Mouse (Mus musculus) heart, adult 9 months (tissue): ENCODE data around the gene F5.

Experiments
- DNase-seq, 2 experiments: peaks; one replicate each; pipeline ENCODE4 v3.0.0; 2022; ENCODE audit warnings: low spot score in 2 of 2

F5 gene

DNA sequence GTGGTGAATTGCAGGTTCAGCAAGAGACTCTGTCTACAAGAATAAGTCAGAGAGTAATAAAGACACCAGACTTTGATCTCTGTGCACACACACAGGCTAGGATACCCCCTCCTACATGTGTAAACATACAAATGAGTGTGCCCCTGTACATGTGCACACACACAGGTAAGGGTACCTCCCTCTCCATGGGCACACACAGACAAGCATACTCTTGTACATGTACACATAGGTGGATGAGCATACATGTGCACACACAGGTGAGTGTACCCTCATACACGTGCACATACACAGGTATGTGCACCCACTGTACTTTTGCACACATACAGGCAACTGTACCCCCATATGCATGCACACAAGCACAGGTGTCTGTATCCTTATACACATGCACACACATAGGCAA lies 81.8 kb downstream of the F5 start:
- no peak for DNase-seq

DNA sequence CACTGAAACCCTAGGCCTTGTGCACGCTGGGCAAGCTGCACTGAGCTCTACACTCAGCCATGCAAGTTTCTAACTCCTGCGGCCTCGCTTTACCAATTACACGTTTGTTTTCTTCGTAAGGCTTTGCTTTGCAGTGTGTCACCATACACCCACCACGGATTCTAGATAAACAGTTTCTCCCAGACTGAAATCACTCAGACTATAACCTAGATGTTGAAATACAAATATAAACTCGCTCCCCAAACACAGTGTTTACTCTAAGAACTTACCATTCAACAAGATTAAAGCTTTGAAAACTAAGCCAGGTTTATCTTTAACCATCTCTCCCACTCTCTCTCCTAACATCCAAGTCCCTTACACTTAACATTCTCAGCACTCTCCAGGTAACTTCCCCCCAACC lies 83.4 kb downstream of the F5 start:
- no peak for DNase-seq

DNA sequence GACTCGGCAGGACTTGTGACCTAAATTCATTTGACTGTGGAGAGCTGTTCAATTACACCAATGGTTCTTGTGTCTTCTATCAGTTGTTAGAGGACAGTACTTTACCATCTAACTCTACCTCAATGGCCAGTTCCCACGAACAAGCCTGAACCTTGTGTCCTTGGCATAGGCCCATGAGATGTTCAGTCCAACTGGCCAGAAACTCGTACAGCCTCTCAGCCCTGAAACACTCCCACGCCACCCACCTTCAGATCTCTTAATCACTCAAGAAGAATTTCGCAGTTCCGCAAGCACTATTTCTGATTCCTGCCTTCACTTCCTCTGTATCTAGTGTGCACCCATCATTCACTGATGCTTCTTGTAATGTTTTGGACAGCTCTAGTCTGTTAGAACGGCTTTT lies 84.4 kb downstream of the F5 start:
- DNase-seq = peak in 1 of 2 experiments; percentile 29

DNA sequence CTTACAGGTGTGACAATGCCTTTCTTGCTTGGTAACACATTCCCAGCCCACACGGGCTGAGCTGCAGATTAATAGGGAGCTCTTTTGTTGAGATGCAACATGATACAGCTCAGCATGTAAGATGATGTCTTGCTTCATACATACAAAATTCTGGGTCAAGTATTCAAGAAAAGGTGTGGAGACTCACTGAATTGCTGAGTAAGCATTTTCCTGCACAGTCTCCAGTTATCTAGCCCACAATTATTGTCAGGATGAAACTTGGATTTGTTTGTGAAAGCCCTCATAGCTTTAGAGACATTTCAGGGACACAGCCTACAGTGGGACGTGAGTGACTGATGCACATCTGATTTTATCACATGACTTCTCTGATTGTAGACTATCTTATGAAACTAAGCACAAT lies 89.9 kb downstream of the F5 start:
- DNase-seq = no peak

DNA sequence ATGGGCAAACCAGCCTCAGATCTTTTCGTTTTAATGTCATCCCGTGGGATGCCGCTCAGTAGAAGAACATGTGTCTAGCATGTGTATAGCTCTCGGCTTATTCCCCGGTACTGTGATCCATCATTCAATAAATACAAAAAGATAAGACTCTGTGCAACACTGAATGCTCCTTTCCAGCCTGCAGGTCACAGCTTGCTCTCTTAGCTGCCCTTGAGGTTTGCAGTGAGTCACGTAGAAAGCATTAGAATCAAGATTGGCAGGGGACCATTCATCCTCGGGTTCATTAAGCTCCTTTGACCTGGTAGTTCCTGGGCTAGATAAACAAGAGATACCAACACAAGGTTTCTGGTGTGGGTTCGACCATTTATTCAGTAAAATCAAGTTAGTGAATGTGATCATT lies 91.2 kb downstream of the F5 start:
- no peak for DNase-seq

DNA sequence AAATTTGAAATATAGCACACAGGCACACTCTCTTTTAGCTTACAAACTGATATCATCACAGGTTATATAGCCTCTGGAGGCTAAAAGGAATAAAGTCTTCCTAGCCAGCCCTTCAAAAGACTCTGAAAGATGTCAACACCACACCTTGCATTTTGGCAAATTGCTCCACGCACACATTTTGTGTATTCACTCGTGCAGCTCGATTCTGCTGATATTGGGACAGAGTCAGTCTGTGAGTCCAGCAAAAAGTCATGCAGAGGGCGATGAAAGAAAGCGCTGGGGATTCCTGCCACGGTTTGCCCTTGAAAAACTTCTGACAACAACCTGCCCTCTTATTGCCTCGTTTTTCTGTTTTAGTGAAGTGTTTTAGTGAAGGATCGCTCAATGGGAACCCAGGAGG lies 95.8 kb downstream of the F5 start:
- no peak for DNase-seq

DNA sequence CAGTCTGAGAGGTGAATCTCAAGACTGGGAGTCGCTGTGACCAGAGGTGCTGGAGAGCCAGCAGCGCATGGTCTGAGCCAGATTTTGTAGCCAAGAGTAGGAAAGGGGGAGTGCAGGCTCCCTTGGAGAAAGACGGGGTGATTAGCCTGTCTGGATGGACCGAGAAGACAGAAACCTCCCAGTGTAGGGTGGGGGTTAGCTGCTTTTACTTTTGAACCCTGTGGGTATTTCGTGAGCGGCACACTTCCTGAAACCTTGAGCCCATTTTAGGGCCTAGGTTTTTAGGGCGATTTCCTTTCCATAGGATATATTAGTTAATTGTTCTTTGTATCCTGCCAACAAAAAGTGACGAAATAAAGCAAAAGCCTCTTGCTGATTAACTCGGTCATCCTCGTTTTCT lies 96.3 kb downstream of the F5 start:
- DNase-seq = peak; percentile 25 to 26

DNA sequence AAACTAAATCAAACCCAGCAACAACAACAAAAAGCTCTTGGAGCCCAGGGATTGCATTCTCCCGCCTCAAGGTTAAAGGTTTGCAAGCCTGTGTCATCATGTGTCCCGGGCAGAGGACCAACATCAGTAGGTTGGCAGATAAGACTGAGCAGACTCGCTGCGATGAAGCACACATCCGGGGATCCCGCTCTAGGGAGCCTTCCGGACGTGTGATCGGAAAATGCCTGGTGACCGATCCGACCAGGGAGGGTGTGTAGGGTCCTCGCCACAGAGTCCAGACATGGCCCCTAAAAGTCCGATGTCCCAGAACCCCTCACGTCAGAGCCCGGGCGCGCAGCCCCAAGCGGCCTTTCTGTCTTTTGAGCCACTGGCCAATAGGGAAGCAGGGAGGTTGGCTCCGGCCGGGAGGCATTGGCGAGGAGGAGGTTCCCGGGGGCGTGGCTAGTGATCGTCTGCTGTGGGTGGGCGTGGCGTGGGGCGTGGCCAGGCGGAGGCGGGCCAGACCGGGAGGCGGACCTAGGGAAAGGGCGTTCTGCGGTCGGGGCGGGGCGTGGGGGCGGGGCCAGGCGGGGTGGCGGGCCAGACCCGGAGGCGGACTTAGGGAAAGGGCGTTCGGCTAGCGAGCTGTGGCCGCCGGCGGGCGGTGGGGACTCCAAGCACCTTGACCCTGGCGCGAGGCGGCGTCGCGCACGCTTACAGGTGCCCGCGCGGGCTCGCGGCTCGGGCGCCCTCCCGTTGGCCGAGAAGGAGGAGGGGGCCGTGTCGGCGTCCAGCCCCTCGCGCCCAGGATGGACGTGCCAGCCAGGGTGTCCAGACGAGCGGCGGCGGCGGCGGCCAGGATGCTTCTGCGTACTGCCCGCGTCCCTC lies 97.1 kb downstream of the F5 start, which contains the start of gene Slc19a2:
Slc19a2 (plus strand) TSS at position 582 of the 867 bp plus-strand sequence.
- DNase-seq = peak; percentile 95 to 97

DNA sequence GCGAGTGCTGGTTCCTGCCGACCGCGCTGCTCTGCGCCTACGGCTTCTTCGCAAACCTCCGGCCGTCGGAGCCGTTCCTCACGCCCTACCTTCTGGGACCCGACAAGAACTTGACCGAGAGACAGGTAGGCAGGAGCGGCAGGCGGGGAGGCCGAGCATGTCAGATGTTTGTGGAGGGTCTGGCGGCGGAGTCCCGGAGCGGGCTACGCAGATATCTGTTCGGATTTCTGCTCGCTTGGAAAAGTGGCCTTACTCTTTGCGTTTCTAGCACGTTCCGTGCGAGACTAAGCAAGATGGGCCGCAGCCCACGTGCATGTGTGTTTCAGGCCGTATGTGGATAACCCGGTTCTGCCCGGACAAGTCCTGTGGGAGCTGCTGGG lies 97.7 kb downstream of the F5 start:
- peak in 1 of 2 experiments; percentile 21 for DNase-seq

DNA sequence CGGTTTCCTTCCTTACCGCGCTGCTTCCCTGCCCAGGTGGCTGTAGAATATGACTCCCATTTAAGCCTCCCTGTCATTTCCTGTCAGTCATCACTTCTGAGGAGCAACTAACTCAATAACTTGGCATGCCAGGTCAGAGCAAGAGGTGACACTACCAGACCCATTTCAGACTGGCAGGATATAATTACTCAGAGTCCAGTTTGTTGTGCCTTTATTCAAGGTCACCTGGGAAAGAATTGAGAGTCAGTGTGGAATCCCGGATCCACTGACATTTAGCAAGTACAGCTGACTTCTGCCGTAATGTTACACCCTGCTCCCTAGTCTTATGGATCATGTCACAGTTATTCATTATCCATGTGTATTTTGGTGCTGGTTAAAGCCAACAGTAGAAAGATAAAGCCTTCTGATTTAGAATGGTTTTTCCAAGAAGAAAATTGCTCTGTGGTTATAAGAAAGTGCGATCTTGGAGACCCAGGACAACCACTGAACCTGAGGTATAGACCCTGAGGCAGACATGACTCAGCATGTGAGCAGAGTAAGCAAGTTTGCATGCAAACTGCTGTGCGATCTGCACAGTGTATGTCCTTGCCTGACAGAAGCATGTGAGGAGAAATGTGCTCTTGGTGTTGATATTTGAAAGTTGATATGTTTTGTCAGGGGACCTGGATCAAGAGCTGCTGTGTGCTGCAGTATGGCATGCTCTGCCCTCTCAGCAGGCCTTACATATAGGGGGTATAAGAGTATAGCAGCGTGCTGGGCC lies 98.9 kb downstream of the F5 start:
- DNase-seq = peak in 1 of 2 experiments; percentile 12

DNA sequence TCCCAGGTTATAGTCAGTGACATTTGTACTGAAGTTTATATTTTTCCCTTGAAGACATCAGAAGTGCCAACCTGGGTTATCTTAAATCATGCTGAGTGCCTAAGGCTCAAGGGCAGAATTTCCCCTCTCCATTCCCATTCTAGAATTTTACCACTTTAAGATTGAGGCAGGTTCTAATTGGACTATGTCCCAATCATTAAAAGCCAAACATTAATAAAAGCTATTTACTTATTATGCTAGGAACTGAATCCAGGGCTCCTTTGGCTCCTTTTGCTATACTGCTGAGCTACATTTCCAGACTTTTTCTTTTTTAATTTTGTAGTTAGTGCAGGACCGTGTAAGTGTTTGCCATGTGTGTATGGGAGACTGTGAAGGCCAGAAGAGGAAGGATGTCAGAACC lies 99.8 kb downstream of the F5 start:
- DNase-seq = no peak

DNA sequence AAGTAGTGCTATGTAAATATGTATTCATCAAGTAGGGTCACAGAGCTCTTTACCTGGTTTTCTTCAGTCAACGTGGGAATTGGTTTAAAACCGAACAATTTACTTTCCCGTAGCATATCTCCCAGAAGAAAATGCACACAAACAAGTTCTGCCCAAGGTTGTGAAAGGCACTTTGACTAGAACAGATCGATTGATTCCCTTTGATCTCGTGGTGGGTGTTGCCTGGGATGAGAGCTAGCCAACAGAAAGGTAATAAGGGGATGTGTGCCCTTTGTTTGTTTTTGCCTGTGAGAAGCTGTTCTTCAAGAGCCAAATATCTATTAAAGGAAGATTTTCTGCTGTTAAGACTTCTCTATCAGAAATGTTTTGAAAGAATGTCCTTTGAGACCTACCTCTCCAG lies 100.9 kb downstream of the F5 start:
- no peak for DNase-seq

DNA sequence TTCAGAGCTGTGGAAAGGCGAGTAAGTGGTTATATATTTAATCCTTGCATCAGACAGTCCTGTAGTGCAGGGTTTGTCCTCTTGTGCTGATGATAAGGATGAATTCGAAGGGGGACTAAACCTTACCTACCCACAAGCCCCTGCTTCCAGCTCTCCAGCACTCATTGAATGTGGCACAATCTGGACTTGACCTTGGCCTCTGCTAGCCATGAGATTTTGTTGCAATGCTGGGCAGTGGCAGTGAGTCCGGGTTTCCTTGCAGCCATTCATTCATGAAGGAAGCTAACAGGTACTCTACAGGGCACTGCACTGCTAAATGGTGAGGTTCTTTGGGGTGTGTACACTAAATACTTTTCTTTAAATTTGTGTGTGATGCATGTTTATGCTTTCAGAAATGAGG lies 103.2 kb downstream of the F5 start:
- DNase-seq = no peak

DNA sequence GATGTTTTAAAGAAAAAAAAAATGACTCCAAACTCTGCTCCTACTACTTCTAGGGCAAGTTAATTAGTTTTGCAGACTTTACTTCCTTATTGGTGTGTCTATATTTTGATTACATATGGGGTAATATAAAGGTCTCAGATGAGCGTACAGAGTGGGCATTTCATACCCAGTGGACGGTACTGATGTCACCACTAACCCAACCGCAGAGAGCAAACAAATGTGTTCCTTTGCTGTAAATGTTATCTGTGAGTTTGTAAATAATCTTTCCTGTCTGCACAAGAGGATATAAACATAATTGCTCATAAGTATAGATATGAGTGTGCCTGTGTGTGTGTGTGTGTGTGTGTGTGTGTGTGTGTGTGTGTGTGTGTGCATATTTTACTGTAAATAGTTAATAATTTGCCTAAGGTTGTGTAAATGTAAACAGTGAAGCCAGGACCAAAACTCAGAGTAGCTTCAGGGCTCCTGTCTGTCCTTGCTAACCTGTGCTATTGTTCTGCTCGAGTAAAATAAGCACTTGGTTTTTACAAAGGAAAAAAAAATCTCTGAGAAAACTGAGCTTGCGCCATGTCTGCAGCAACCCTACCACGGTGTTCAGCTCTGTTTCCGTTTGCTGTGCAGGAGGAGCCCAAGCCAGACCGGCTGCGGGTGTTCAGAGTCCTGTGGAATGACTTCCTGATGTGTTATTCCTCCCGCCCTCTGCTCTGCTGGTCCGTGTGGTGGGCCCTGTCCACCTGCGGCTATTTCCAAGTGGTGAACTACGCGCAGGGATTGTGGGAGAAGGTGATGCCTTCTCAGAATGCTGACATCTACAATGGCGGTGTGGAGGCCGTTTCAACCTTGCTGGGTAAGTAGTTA lies 108.8 kb downstream of the F5 start:
- DNase-seq = no peak

DNA sequence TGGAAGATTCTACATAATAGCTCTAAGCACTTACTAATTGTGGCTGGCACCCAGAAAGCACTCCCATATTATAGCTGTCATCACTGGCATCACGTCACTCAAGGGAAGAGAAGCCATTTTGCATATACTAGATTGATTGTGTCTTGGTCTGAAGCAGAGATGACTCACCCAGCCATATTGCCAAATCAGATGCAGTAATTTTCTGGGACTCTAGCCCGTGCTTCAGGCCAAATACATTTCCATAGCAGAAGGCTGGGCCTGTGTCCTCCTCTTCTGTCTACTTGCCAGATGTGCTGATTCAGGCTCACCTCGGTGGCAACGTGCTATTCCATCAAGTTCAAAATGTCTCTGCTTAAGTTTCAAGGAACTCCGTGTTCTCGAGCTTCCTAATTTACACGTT lies 109.9 kb downstream of the F5 start:
- DNase-seq = peak; percentile 18 to 44
